Mouse (Mus musculus): Measurements from ENCODE around the gene Olfr491.

Olfr491 gene

DNA sequence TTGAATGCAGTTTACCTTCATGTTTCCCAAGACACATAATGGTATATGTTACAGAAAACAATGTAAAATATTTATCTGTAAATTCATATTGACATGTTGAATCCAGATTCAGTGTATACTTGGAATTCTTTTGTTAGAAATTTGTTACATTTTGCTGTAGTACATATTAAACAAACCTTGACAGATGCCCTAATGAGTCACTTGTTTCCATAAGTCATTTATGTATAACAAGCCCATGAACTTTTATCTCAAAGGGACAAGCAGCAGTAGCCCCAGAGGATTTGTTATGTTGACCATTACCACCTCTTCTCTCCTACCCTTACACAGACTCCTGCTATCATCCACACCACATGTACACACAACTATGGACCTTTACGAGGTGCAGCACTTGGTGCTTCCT is at the start of gene Olfr491:
Gene Olfr491, plus strand, starts transcription at position 301 of the 400 bp plus-strand sequence.
- in situ Hi-C loops (cut with MboI, MseI), result no loop called here

GRCm38 (mm10) chr7:108288834-108289233 is 24.4 kb upstream of the Olfr491 start, which contains the start of gene Olfr490:
TSS of gene Olfr490 (minus strand) at chr7:108288934.
- in situ Hi-C loops (cut with MboI, MseI), result no loop called here

GRCm38 (mm10) chr7:108323574-108323973 is 10.3 kb downstream of the Olfr491 start, which contains the start of gene Olfr492:
TSS of gene Olfr492 (minus strand) at chr7:108323674.
- in situ Hi-C loops (cut with MboI, MseI), result no loop called here

GRCm38 (mm10) chr7:108346879-108347278 is 33.6 kb downstream of the Olfr491 start, which contains the start of gene Olfr493:
TSS of gene Olfr493 (minus strand) at chr7:108346979.
- in situ Hi-C loops (cut with MboI, MseI), result no loop called here

- in situ Hi-C loops (cut with MboI, MseI), result no loop called here
Observed at GRCm38 (mm10) chr7:108365035-108365434, 51.8 kb downstream of the Olfr491 start, which contains the start of gene Olfr494. TSS of gene Olfr494 (plus strand) at chr7:108365335.

Data from T-helper 1 cell (primary cell).